Mouse (Mus musculus) embryonic facial prominence, embryonic 15.5 days (tissue): ENCODE results near the gene Srbd1. TPM values are rescaled to one million over a fixed set of nuclear protein-coding genes. Genes with fewer than 3 reads are reported as not detected.

ENCODE experiments used
- ATAC-seq: fragments of 200-750 bp; cut with Nextera tagmentation; 2 replicates; pipeline ENCODE4 v1.8.0; 2017; ENCODE audit warnings: low read depth, moderate TSS enrichment; ENCODE audit not compliant: insufficient number of reproducible peaks, low FRiP score, low TSS enrichment
- H3K27ac ChIP-seq: fragments of 300-500 bp; sonication (generic); replicated peaks from 2 replicates; pipeline ENCODE4 v1.5.1; 2015; ENCODE audit warnings: mild to moderate bottlenecking, inconsistent platforms
- H3K27me3 ChIP-seq: fragments of 300-500 bp; sonication (generic); 2 replicates; pipeline ENCODE4 v1.6.1; 2015; ENCODE audit warnings: inconsistent platforms
- H3K36me3 ChIP-seq: fragments of 300-500 bp; sonication (generic); 2 replicates; pipeline ENCODE4 v1.6.1; 2015; ENCODE audit warnings: mild to moderate bottlenecking, inconsistent platforms
- H3K4me1 ChIP-seq: fragments of 300-500 bp; sonication (generic); 2 replicates; pipeline ENCODE4 v1.6.1; 2015; ENCODE audit warnings: inconsistent platforms
- H3K4me2 ChIP-seq: fragments of 300-500 bp; sonication (generic); replicated peaks from 2 replicates; pipeline ENCODE4 v1.6.1; 2015; ENCODE audit warnings: mild to moderate bottlenecking, inconsistent platforms
- H3K4me3 ChIP-seq: fragments of 300-500 bp; sonication (generic); replicated peaks from 2 replicates; pipeline ENCODE4 v1.5.1; 2015; ENCODE audit warnings: mild to moderate bottlenecking, inconsistent platforms
- H3K9ac ChIP-seq: fragments of 300-500 bp; sonication (generic); 2 replicates; pipeline ENCODE4 v1.6.1; 2015; ENCODE audit warnings: inconsistent platforms
- H3K9me3 ChIP-seq: fragments of 300-500 bp; sonication (generic); replicated peaks from 2 replicates; pipeline ENCODE4 v1.6.1; 2016; ENCODE audit warnings: inconsistent platforms
- WGBS: fragments of 180-500 bp; shearing (Covaris S2); methylation state at CpG from one replicate; pipeline ENCODE4 v1.1.7; 2015; 5-methylcytosine and 5-hydroxymethylcytosine counted together
- polyA plus RNA-seq: library from polyadenylated mRNA; unstranded; fragments of >200 nt; fragmentation: Nextera tagmentation; extraction: Ambion mirVana; gene quantifications from 2 replicates; pipeline ENCODE4 v1.2.1, GENCODE M21; 2015

Srbd1 gene
- polyA plus RNA-seq, 1 experiment from 2014 or later = 16.2 TPM

DNA sequence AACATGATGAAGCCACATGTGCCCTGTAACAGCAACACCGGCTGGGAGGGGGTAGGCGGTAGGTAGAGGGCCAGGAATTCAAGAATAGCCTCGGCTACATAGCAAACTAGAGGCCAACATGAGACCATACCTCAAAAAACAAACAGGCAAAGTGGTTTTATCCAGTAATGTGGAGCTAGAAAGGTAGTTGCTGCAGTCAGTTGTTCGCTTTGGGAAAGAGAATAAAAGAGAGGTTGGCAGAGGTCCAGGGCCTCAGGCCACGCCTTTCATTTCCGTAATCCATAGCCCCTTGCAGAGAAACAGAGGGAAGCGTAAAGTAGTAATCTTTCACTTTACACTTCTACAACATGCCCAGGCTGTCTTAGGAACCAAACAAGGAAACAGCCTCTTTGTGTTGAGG lies 61.8 kb downstream of the Srbd1 start:
- Histone ChIP-seq H3K4me2 (no peak overlapping the region), H3K27me3 (no peaks in the 10 kb centered on the region), H3K9me3 (no peaks in the 10 kb centered on the region), H3K27ac (no peak overlapping the region), H3K9ac (no peak overlapping the region), H3K4me1 (no peaks in the 10 kb centered on the region), H3K36me3 (no peaks in the 10 kb centered on the region), H3K4me3 (no peak overlapping the region)
- 54% methylated on average over 7 of the region's 7 CpGs for WGBS
- no peak for ATAC-seq

DNA sequence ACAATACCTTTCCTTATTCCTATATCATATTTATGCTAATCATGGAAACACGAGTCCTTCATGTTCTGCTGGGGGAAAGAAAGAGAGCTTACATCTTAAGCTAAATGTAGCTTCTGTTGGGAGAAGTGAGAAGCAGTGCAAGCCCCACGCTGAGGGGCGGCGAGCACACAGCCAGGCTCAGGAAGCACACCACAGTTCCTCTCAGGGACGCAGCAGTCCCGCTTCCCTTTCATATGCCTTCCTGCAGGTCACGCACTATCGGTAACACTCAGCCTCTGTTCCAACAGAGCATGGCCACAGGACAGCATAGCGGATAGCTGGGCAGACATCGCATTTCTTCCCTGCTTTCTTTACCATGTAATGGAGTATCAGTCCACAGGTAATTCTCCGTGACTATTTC lies 66.9 kb downstream of the Srbd1 start:
- ATAC-seq = no peak
- H3K4me1 ChIP-seq = no peaks in the 10 kb centered on the region
- 55% methylated on average over 11 of the region's 11 CpGs for WGBS
- H3K4me3 ChIP-seq = no peak overlapping the region
- H3K9me3 ChIP-seq = no peaks in the 10 kb centered on the region
- H3K27me3 ChIP-seq = no peaks in the 10 kb centered on the region
- no peak overlapping the region for H3K9ac ChIP-seq
- H3K27ac ChIP-seq = no peak overlapping the region
- no peaks in the 10 kb centered on the region for H3K36me3 ChIP-seq
- H3K4me2 ChIP-seq = no peak overlapping the region

DNA sequence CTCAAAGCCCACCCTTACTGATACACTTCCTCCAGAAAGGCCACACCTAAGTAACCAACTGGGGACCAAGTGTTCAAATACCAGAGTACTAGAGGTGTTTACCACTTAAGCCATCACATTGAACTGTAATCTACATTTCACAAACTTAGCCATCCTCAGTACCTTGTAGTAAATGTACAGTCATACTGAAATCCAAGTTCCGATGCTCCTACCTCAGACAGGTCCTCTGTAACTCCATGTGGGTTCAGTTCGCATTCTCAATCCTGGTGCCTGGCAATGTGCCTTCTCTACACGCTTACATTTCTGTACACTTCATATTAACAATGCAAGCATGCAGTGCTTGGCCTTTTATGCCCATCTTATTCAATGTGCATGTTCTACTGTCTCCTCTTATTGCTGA lies 77.5 kb downstream of the Srbd1 start:
- Histone ChIP-seq H3K4me2 (no peak overlapping the region), H3K27me3 (no peaks in the 10 kb centered on the region), H3K36me3 (no peaks in the 10 kb centered on the region), H3K9ac (no peak overlapping the region), H3K4me1 (0 out of 2 replicates have a peak, but pooled peaks cover 2% of the 10 kb centered on the region), H3K27ac (no peak overlapping the region), H3K9me3 (no peaks in the 10 kb centered on the region), H3K4me3 (no peak overlapping the region)
- ATAC-seq = no peak
- 93% methylated on average over 3 of the region's 3 CpGs for WGBS

DNA sequence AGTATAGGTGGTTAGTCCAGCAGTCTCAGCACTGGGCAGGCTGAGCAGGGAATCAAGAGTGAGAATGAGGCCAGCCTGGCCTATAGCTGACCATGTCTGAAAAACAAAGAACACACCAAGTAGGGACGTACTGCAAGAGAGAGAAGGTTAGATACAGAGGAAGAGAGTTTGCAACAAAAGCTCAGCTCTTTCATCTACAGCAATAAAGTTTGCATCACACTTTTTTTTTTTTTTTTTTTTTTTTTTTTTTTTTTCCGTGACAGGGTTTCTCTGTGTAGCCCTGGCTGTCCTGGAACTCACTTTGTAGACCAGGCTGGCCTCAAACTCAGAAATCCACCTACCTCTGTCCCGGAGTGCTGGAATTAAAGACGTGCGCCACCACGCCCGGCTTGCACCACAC lies 79.1 kb downstream of the Srbd1 start:
- Histone ChIP-seq H3K4me3 (no peak overlapping the region), H3K27me3 (no peaks in the 10 kb centered on the region), H3K36me3 (no peaks in the 10 kb centered on the region), H3K4me2 (no peak overlapping the region), H3K27ac (no peak overlapping the region), H3K9me3 (no peaks in the 10 kb centered on the region), H3K9ac (no peak overlapping the region), H3K4me1 (0 out of 2 replicates have a peak, but pooled peaks cover 2% of the 10 kb centered on the region)
- no peak for ATAC-seq
- 81% methylated on average over 7 of the region's 7 CpGs for WGBS

DNA sequence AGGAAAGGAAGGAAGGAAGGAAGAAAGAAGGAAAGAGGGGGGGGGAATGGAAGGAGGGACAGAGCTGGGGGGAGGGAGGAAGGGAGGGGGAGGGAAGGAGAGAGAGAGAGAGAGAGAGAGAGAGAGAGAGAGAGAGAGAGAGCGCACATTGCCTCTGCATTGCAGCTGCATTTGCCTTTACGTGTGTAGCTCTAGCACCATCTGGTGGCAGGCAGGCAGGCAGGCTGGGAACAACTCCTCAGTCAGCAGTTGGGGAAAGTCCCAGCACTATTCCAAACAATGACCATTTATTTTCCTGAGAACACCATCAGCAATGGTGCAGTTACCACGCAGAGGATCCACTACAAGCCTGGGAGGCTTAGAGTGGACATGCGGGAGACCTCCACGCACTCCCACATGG lies 81.5 kb downstream of the Srbd1 start:
- 0 out of 2 replicates have a peak, but pooled peaks have one; percentile 63 for ATAC-seq
- WGBS = 14% methylated on average over 5 of the region's 5 CpGs
- H3K27ac ChIP-seq = no peak overlapping the region
- no peaks in the 10 kb centered on the region for H3K9me3 ChIP-seq
- no peak overlapping the region for H3K4me3 ChIP-seq
- 0 out of 2 replicates have a peak, but pooled peaks cover 2% of the 10 kb centered on the region for H3K4me1 ChIP-seq
- no peak overlapping the region for H3K4me2 ChIP-seq
- no peaks in the 10 kb centered on the region for H3K27me3 ChIP-seq
- no peak overlapping the region for H3K9ac ChIP-seq
- H3K36me3 ChIP-seq = no peaks in the 10 kb centered on the region

DNA sequence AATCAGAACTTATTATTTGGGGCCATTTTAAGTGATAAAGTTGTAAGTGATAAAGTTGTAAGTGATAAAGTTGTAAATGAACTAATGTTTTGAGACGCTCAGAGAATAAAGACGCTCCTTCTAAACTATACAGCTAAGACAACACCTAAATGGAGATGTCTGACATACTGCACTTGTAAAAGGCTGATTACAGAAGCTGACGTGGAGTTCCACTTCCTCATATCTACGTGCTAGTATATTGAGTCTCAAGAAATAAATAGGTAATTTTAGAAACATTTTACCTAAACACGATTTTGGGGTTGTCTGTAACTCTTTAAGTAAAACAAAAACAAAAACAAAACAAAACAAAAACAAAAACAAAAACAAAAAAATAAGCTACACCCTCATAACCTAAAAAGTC lies 84.1 kb downstream of the Srbd1 start:
- H3K4me2 ChIP-seq = no peak overlapping the region
- 87% methylated on average over 5 of the region's 5 CpGs for WGBS
- H3K4me3 ChIP-seq = no peak overlapping the region
- H3K36me3 ChIP-seq = no peaks in the 10 kb centered on the region
- 0 out of 2 replicates have a peak, but pooled peaks cover 2% of the 10 kb centered on the region for H3K4me1 ChIP-seq
- H3K27ac ChIP-seq = no peak overlapping the region
- no peak for ATAC-seq
- no peaks in the 10 kb centered on the region for H3K9me3 ChIP-seq
- H3K27me3 ChIP-seq = no peaks in the 10 kb centered on the region
- H3K9ac ChIP-seq = no peak overlapping the region

DNA sequence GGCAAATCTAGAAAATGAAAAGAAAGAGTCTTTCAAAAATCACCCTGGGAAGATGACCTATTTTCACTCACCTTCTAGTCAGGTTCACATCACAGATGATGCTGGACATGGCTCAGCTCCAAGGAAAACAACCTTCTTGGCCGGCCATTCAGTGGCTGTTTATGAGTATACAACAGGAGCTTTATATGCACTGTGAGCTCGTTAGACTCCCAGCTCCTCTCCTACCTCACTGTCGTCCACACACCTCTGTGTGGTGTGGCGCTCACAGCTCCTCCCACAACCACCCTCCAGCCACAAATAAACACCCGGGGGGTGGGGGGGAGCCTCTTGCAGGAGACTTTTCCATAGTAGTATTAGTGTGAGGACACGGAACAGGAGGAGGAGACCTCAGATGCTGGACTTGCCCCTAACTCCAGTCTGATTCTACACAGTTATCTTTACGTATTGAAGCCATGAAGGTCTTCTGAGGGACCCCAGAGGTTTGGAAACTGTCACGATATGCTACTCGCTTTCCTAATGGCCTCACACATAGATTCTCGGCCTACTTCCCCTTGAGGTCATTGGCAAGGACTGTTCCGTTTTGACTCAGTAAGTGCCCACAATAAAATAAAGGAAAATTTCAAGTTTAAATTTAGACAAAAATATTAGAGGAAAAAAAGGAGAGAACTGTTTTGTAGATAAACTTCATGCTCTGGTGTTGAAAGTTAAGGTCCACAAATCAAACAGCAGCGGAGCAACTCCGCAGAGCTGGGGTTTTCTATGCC lies 104.6 kb downstream of the Srbd1 start:
- no peaks in the 10 kb centered on the region for H3K27me3 ChIP-seq
- no peak overlapping the region for H3K4me2 ChIP-seq
- no peak; the same call in 1 of the 2 replicates for ATAC-seq
- no peaks in the 10 kb centered on the region for H3K9me3 ChIP-seq
- H3K4me1 ChIP-seq = peaks cover 18% of the 10 kb centered on the region
- H3K27ac ChIP-seq = 0 out of 2 replicates have a peak overlapping the region, but pooled peaks have one; percentile 28
- H3K4me3 ChIP-seq = no peak overlapping the region
- 73% methylated on average over 13 of the region's 13 CpGs for WGBS
- no peaks in the 10 kb centered on the region for H3K36me3 ChIP-seq
- no peak overlapping the region for H3K9ac ChIP-seq

DNA sequence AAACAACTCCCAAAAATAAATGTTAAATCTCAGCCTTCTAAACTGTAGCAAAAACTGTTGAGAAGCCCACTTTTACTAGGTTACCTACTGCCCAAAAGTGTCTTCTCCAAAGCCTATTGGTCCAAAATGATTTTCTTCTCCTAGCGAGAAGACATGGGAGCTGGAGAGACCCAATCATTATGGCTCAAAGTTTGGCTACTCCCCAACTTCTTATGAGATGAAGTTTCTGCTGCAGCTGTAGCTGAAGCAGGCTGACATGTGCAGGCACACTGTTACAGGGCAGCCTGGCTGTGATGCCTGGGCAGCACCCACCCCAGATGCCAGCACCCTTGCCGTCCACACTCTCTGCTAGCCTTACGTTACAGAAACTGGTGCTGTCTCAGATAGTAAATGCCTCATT lies 105.2 kb downstream of the Srbd1 start:
- Histone ChIP-seq H3K4me2 (no peak overlapping the region), H3K9ac (no peak overlapping the region), H3K27ac (0 out of 2 replicates have a peak overlapping the region, but pooled peaks have one; percentile 28), H3K4me1 (peaks cover 18% of the 10 kb centered on the region), H3K9me3 (no peaks in the 10 kb centered on the region), H3K4me3 (no peak overlapping the region), H3K27me3 (no peaks in the 10 kb centered on the region), H3K36me3 (no peaks in the 10 kb centered on the region)
- ATAC-seq = no peak
- WGBS = 72% methylated on average over 3 of the region's 3 CpGs

DNA sequence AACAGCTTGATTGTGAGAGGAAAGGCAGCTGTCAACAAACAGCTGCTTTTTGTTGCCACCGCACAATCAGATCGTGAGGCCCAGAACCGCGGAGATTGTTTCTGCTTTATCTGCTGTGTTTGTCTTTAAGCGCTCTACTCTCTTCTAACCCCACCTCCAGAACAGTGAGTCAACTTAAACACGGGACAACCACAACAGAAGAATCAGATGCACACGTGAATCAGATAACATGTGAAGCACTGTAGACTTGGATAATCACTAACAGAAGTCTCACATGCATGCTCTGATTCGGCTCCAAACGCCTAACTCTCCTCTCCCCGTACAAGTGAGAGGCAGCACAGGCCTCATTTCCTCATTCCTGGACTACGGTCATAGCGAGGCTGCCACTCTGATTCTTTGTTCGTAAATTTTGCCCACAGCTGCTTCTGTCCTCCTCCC lies 106.7 kb downstream of the Srbd1 start:
- 9% methylated on average over 13 of the region's 13 CpGs for WGBS
- peak overlapping the region; percentile 32 for H3K4me2 ChIP-seq

DNA sequence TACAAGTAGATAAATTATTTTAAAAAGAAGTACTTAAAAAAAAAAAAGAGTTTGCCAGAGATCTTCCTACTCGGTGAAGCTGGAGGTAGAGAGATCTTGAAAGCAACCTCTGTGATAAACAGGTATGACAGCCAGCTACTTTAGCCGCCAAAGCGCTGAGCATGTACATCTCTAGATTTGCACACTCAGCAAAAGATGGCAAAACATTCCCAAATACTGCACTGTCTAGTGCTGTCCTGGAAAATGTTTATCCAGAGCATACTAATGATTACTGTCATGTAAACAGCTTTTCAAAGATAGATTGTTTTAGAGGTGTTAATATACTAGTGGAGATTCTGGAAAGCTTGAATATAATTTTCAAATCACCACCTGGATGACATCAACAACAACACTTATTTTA lies 109.4 kb downstream of the Srbd1 start:
- Histone ChIP-seq H3K4me2 (no peak overlapping the region), H3K27ac (peak overlapping the region; percentile 18; the same call in 1 of the 2 replicates), H3K27me3 (no peaks in the 10 kb centered on the region), H3K9ac (no peak overlapping the region), H3K9me3 (no peaks in the 10 kb centered on the region), H3K36me3 (no peaks in the 10 kb centered on the region), H3K4me1 (peaks cover 18% of the 10 kb centered on the region), H3K4me3 (no peak overlapping the region)
- no peak for ATAC-seq
- 80% methylated on average over 3 of the region's 3 CpGs for WGBS

More for the DNA sequence above, 106.7 kb downstream of the Srbd1 start:
- peaks cover 18% of the 10 kb centered on the region for H3K4me1 ChIP-seq
- H3K9ac ChIP-seq = no peak overlapping the region
- H3K4me3 ChIP-seq = no peak overlapping the region
- H3K36me3 ChIP-seq = no peaks in the 10 kb centered on the region
- H3K9me3 ChIP-seq = no peaks in the 10 kb centered on the region
- ATAC-seq = peak; percentile 57; the same call in 1 of the 2 replicates
- peak overlapping the region; percentile 72 for H3K27ac ChIP-seq
- no peaks in the 10 kb centered on the region for H3K27me3 ChIP-seq

DNA sequence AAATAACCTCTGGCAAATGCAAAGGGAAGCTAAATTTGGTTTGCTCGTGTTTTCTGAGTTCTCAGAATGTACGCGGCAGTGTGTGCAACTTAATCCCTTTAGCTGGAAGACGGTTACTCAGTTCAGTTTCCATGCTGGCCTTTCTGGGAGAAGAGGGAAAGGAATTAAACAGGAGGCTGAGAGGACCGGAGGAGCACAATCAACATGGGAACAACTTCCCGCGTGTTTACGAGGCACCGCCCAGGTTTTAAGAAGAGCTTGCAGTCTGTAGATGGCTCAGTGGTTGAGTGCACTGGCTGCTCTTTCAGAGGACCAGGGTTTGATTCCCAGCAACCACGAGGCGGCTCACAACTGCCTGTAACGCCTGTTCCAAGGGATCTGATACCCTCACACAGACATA lies 109.8 kb downstream of the Srbd1 start:
- H3K4me1 ChIP-seq = peaks cover 16% of the 10 kb centered on the region
- no peaks in the 10 kb centered on the region for H3K27me3 ChIP-seq
- no peak for ATAC-seq
- H3K4me2 ChIP-seq = no peak overlapping the region
- 59% methylated on average over 12 of the region's 12 CpGs for WGBS
- no peak overlapping the region for H3K9ac ChIP-seq
- no peak overlapping the region for H3K4me3 ChIP-seq
- H3K27ac ChIP-seq = peak overlapping the region; percentile 18
- no peaks in the 10 kb centered on the region for H3K9me3 ChIP-seq
- no peaks in the 10 kb centered on the region for H3K36me3 ChIP-seq

DNA sequence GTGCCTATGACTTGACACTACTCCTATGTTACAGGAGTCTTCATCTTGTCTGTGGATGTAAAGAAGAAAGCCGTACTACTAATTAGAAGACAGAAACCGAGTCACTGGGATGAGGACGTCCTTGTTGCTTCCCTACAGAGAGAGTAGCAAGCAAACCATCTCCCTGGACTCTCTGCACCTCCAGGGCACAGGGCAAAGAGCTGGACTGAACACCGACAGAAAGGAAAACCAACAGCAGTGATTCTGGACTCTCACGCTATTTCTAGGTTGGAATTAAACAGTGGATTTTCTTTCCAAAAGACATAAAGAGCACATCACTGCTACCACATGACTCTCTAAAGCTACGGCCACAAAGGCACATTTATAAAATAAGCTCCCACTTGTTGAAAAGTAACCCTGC lies 110.3 kb downstream of the Srbd1 start:
- Histone ChIP-seq H3K9ac (no peak overlapping the region), H3K9me3 (no peaks in the 10 kb centered on the region), H3K27me3 (no peaks in the 10 kb centered on the region), H3K27ac (peak overlapping the region; percentile 18), H3K4me2 (no peak overlapping the region), H3K36me3 (no peaks in the 10 kb centered on the region), H3K4me3 (no peak overlapping the region), H3K4me1 (peaks cover 12% of the 10 kb centered on the region)
- ATAC-seq = no peak
- 72% methylated on average over 6 of the region's 6 CpGs for WGBS
